Mouse (Mus musculus) cortical plate, adult 2 months (tissue): ENCODE measurements around the gene Hist1h4f. TPM values are rescaled to one million over a fixed set of nuclear protein-coding genes. Genes with fewer than 3 reads are reported as not detected.
"Not testable (repeated sequence)": the region's sequence is repeated elsewhere in the genome, so short reads cannot be mapped to it uniquely, and the experiment has no call there.

Experiments
- H3K27ac ChIP-seq: fragments of 200-500 bp; 2 replicates; pipeline ENCODE4 v1.5.1; 2012; ENCODE audit warnings: low read length, control low read depth, inconsistent platforms; ENCODE audit not compliant: insufficient read depth
- H3K4me1 ChIP-seq: fragments of 200-500 bp; 2 replicates; pipeline ENCODE4 v1.6.1; 2011; ENCODE audit warnings: low read length; ENCODE audit not compliant: control insufficient read depth, insufficient read depth
- H3K4me3 ChIP-seq: fragments of 200-500 bp; 2 replicates; pipeline ENCODE4 v1.5.1; 2011; ENCODE audit warnings: mild to moderate bottlenecking, low read length, control low read depth; ENCODE audit not compliant: insufficient read depth
- CTCF ChIP-seq: fragments of 200-500 bp; IDR thresholded peaks from 2 replicates; pipeline ENCODE4 v1.5.1; 2011; ENCODE audit warnings: mild to moderate bottlenecking, control low read depth, low read length; ENCODE audit not compliant: insufficient read depth; ENCODE audit errors: extremely low read depth
- POLR2A ChIP-seq: fragments of 200-500 bp; IDR thresholded peaks from 2 replicates; pipeline ENCODE4 v1.6.1; 2011; ENCODE audit warnings: mild to moderate bottlenecking, low read length, control low read depth; ENCODE audit not compliant: insufficient read depth; ENCODE audit errors: extremely low read depth
- polyA plus RNA-seq: library from polyadenylated mRNA; depleted of rRNA; stranded (reverse); fragments of >200 nt; gene quantifications from 2 replicates; pipeline ENCODE4 v1.2.3, GENCODE M21; 2012

Hist1h4f gene
- polyA plus RNA-seq, 1 experiment: 13.1 TPM

- Histone ChIP-seq H3K27ac (no peak overlapping the region), H3K4me3 (peak overlapping the region; percentile 65), H3K4me1 (no peaks in the 10 kb centered on the region; the same call in 1 of the 2 replicates)
- TF ChIP-seq POLR2A (no peak), CTCF (no peak)
Measured at GRCm38 (mm10) chr13:23586099-23586939, 34.9 kb upstream of the Hist1h4f start.

- peak overlapping the region; percentile 65 for H3K4me3 ChIP-seq
- peak; percentile 91 for TF ChIP-seq POLR2A
- H3K4me1 ChIP-seq: not testable (repeated sequence)
Measured at GRCm38 (mm10) chr13:23585442-23586098, 34.1 kb upstream of the Hist1h4f start.

GRCm38 (mm10) chr13:23585029-23585441 is 33.6 kb upstream of the Hist1h4f start:
- peak overlapping the region; percentile 65 for H3K4me3 ChIP-seq
- TF ChIP-seq CTCF (no peak), POLR2A (0 out of 2 replicates have a peak, but pooled peaks have one; percentile 22)
- no peaks in the 10 kb centered on the region; the same call in 1 of the 2 replicates for H3K4me1 ChIP-seq
- H3K27ac ChIP-seq: peak overlapping the region; percentile 80

More at GRCm38 (mm10) chr13:23585442-23586098, 34.1 kb upstream of the Hist1h4f start:
- peak overlapping the region; percentile 95 for H3K27ac ChIP-seq

- Histone ChIP-seq H3K4me3 (peak overlapping the region; percentile 65; the same call in 1 of the 2 replicates), H3K4me1 (no peaks in the 10 kb centered on the region; the same call in 1 of the 2 replicates), H3K27ac (peak overlapping the region; percentile 67; the same call in 1 of the 2 replicates)
- TF ChIP-seq POLR2A (no peak), CTCF (no peak)
Measured at GRCm38 (mm10) chr13:23584331-23584730, 32.9 kb upstream of the Hist1h4f start.

GRCm38 (mm10) chr13:23583387-23584068 is 32.1 kb upstream of the Hist1h4f start:
- Histone ChIP-seq H3K4me3 (no peak overlapping the region), H3K27ac (no peak overlapping the region), H3K4me1 (no peaks in the 10 kb centered on the region; the same call in 1 of the 2 replicates)
- TF ChIP-seq CTCF (no peak), POLR2A (no peak)

- Histone ChIP-seq H3K27ac (0 out of 2 replicates have a peak overlapping the region, but pooled peaks have one; percentile 9), H3K4me3 (peak overlapping the region; percentile 50; the same call in 1 of the 2 replicates)
Measured at GRCm38 (mm10) chr13:23582219-23583056, 31.0 kb upstream of the Hist1h4f start.

GRCm38 (mm10) chr13:23581408-23582218 is 30.2 kb upstream of the Hist1h4f start, which contains the start of gene Hist1h4d:
Gene Hist1h4d, plus strand, starts transcription at chr13:23581598.
- H3K27ac ChIP-seq: 0 out of 2 replicates have a peak within 1 kb of the TSS, but pooled peaks have one; percentile 9
- peak within 1 kb of the TSS; percentile 50 for H3K4me3 ChIP-seq
- TF ChIP-seq POLR2A (peak; percentile 100), CTCF (no peak)
- no peaks in the 10 kb centered on the region; the same call in 1 of the 2 replicates for H3K4me1 ChIP-seq

More at GRCm38 (mm10) chr13:23582219-23583056, 31.0 kb upstream of the Hist1h4f start:
- no peaks in the 10 kb centered on the region; the same call in 1 of the 2 replicates for H3K4me1 ChIP-seq
- TF ChIP-seq CTCF (no peak), POLR2A (no peak)

GRCm38 (mm10) chr13:23577835-23578234 is 26.4 kb upstream of the Hist1h4f start:
- Histone ChIP-seq H3K4me3 (no peak overlapping the region), H3K4me1 (peaks cover 2% of the 10 kb centered on the region; the same call in 1 of the 2 replicates), H3K27ac (no peak overlapping the region)
- TF ChIP-seq POLR2A: no peak
- TF ChIP-seq CTCF: no peak
